Comparison of ENCODE assay signal across 9 mouse cellular contexts in the genomic region with DNA sequence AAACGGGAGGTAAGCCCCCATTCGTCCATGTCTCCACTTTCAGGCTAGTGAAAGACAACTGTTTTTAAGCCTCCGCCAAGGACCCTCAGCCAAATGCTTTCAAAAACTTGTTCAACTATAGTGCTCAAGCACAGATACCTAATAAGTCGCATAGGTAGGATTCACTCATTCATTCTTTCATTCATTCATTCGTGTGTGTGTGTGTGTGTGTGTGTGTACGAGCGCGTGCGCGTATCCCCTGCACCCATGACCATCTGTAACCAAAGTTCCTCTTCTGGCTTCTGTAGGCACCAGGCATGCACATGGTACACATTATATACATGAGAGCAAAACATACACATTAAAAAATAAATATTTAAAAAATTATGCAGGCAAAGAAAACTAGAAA. TPM values are rescaled to one million over a fixed set of nuclear protein-coding genes. Genes with fewer than 3 reads are reported as not detected.
A peak's percentile ranks its signal among the peaks of the same experiment; 100 is the strongest.
DNase-seq lines count a peak whose midpoint lies in the region; ATAC-seq and TF ChIP-seq lines count a peak whose summit lies in the region.
"Had no signal": no experiment of that assay in that cellular context is flagged by ENCODE, and none has a peak within 500 bp of the region (broad histone marks: within the 10 kb centered on the region; RNA-seq: fewer than 3 reads in every experiment).

No protein-coding gene starts in this region.

- H3K27ac ChIP-seq in kidney, postnatal 0 days, result no peak overlapping the region
- H3K27ac ChIP-seq in embryonic facial prominence, embryonic 13.5 days, result no peak overlapping the region
- no peak overlapping the region for H3K27ac ChIP-seq in intestine, embryonic 16.5 days (ENCODE audit: low read length)
- no peak overlapping the region for H3K27ac ChIP-seq in neural tube, embryonic 12.5 days

- no peak overlapping the region for H3K9ac ChIP-seq in kidney, postnatal 0 days (ENCODE audit: low read depth, low read length)
- no peak overlapping the region for H3K9ac ChIP-seq in embryonic facial prominence, embryonic 13.5 days
- 0 out of 2 replicates have a peak overlapping the region, but pooled peaks have one; percentile 91 for H3K9ac ChIP-seq in intestine, embryonic 16.5 days (ENCODE audit: low read depth, low read length)
- H3K9ac ChIP-seq in neural tube, embryonic 12.5 days, result no peak overlapping the region

- DNase-seq in kidney, postnatal 0 days (ENCODE audit: low spot score), result no peak
- DNase-seq in kidney, adult 8-10 months, result no peak
- no peak for DNase-seq in left cerebral cortex, adult 9 months (ENCODE audit: low spot score in 2 of 2)
- no peak for DNase-seq in right cerebral cortex, postnatal 14 days
- no peak for DNase-seq in gastrocnemius, postnatal 36 days

- 44% methylated on average over 10 of the region's 10 CpGs for whole genome bisulfite sequencing in kidney, postnatal 0 days
- 33% methylated on average over 10 of the region's 10 CpGs for WGBS in embryonic facial prominence, embryonic 13.5 days
- WGBS in intestine, embryonic 16.5 days, result 41% methylated on average over 10 of the region's 10 CpGs
- WGBS in neural tube, embryonic 12.5 days, result 44% methylated on average over 10 of the region's 10 CpGs

- H3K4me1 ChIP-seq in kidney, postnatal 0 days (replicated peaks; ENCODE audit: insufficient read depth, low read length), result peaks cover 4% of the 10 kb centered on the region; the same call in 1 of the 2 replicates
- peaks cover 24% of the 10 kb centered on the region for H3K4me1 ChIP-seq in embryonic facial prominence, embryonic 13.5 days
- peaks cover 17% of the 10 kb centered on the region for H3K4me1 ChIP-seq in intestine, embryonic 16.5 days (ENCODE audit: control insufficient read depth, insufficient read depth, low read length)
- H3K4me1 ChIP-seq in neural tube, embryonic 12.5 days, result peaks cover 7% of the 10 kb centered on the region

- TF ChIP-seq CTCF in kidney, postnatal 0 days (IDR thresholded peaks at IDR 0.05; ENCODE audit: low read depth), result no peak

- H3K4me3 ChIP-seq in kidney, postnatal 0 days (replicated peaks; ENCODE audit: low read depth, low read length), result peak overlapping the region; percentile 68
- peak overlapping the region; percentile 89 for H3K4me3 ChIP-seq in embryonic facial prominence, embryonic 13.5 days
- H3K4me3 ChIP-seq in intestine, embryonic 16.5 days (ENCODE audit: low read length), result peak overlapping the region; percentile 91
- peak overlapping the region; percentile 79; the same call in 1 of the 2 replicates for H3K4me3 ChIP-seq in neural tube, embryonic 12.5 days

- no peaks in the 10 kb centered on the region for H3K9me3 ChIP-seq in kidney, postnatal 0 days (replicated peaks; ENCODE audit: low read length)
- no peaks in the 10 kb centered on the region for H3K9me3 ChIP-seq in embryonic facial prominence, embryonic 13.5 days
- H3K9me3 ChIP-seq in intestine, embryonic 16.5 days (ENCODE audit: control insufficient read depth, low read length), result no peaks in the 10 kb centered on the region
- H3K9me3 ChIP-seq in neural tube, embryonic 12.5 days, result no peaks in the 10 kb centered on the region

- 0 out of 2 replicates have a peak, but pooled peaks have one; percentile 5 for ATAC-seq in kidney, postnatal 0 days (replicated peaks; ENCODE audit: low FRiP score, low read depth)
- ATAC-seq in embryonic facial prominence, embryonic 13.5 days (ENCODE audit: insufficient number of reproducible peaks, insufficient read depth, low FRiP score, low TSS enrichment, low read depth), result peak; percentile 5; the same call in 1 of the 2 replicates
- peak; percentile 9; the same call in 1 of the 2 replicates for ATAC-seq in intestine, embryonic 16.5 days
- no peak; the same call in 1 of the 2 replicates for ATAC-seq in neural tube, embryonic 12.5 days (ENCODE audit: low FRiP score, low read depth)

- no peaks in the 10 kb centered on the region for H3K27me3 ChIP-seq in kidney, postnatal 0 days (ENCODE audit: insufficient read depth, low read length)
- no peaks in the 10 kb centered on the region for H3K27me3 ChIP-seq in embryonic facial prominence, embryonic 13.5 days
- H3K27me3 ChIP-seq in intestine, embryonic 16.5 days (replicated peaks; ENCODE audit: control insufficient read depth, insufficient read depth, low read length), result no peaks in the 10 kb centered on the region
- no peaks in the 10 kb centered on the region for H3K27me3 ChIP-seq in neural tube, embryonic 12.5 days (replicated peaks)
- H3K27me3 ChIP-seq: Patski had no signal

- H3K4me2 ChIP-seq in kidney, postnatal 0 days (ENCODE audit: low read length), result peak overlapping the region; percentile 79
- H3K4me2 ChIP-seq in embryonic facial prominence, embryonic 13.5 days, result peak overlapping the region; percentile 77
- H3K4me2 ChIP-seq in intestine, embryonic 16.5 days (ENCODE audit: low read depth, low read length), result peak overlapping the region; percentile 82
- peak overlapping the region; percentile 79 for H3K4me2 ChIP-seq in neural tube, embryonic 12.5 days (replicated peaks)

- H3K36me3 ChIP-seq in kidney, postnatal 0 days (ENCODE audit: insufficient read depth, low read length), result no peaks in the 10 kb centered on the region
- peaks cover 13% of the 10 kb centered on the region; the same call in 1 of the 2 replicates for H3K36me3 ChIP-seq in embryonic facial prominence, embryonic 13.5 days
- no peaks in the 10 kb centered on the region; the same call in 1 of the 2 replicates for H3K36me3 ChIP-seq in intestine, embryonic 16.5 days (ENCODE audit: control insufficient read depth, insufficient read depth, low read length)
- H3K36me3 ChIP-seq in neural tube, embryonic 12.5 days, result peaks cover under 1% of the 10 kb centered on the region; the same call in 1 of the 2 replicates

- intact Hi-C loops in gastrocnemius, postnatal 36 days (cut with DNase I), result no loop called here

RNA-seq across cellular contexts. Expression of a gene that starts 0.3 kb away (rescaled TPM):
- 0.27 and 0.62 TPM in 2 replicates for polyA plus RNA-seq in kidney, postnatal 0 days (2015; fragmentation: Nextera tagmentation; extraction: Ambion mirVana)
- polyA plus RNA-seq in embryonic facial prominence, embryonic 13.5 days (2015; fragmentation: Nextera tagmentation; extraction: Ambion mirVana), result 0.78 TPM in 1 of 2 replicates, not detected in the other
- 0.26 TPM in 1 of 2 replicates, not detected in the other for polyA plus RNA-seq in intestine, embryonic 16.5 days (2015; fragmentation: Nextera tagmentation; extraction: Ambion mirVana)
- polyA plus RNA-seq in neural tube, embryonic 12.5 days (2016; fragmentation: Nextera tagmentation; extraction: Ambion mirVana), result 0.48 and 0.50 TPM in 2 replicates
- not detected for total RNA-seq in gastrocnemius, postnatal 36 days (2021)

RNA-seq across cellular contexts. Expression of a gene that starts 0.4 kb away (rescaled TPM):
- polyA plus RNA-seq in kidney, postnatal 0 days (2015; fragmentation: Nextera tagmentation; extraction: Ambion mirVana), result 383 TPM in 2 replicates
- polyA plus RNA-seq in embryonic facial prominence, embryonic 13.5 days (2015; fragmentation: Nextera tagmentation; extraction: Ambion mirVana), result 207 and 220 TPM in 2 replicates
- 334 and 351 TPM in 2 replicates for polyA plus RNA-seq in intestine, embryonic 16.5 days (2015; fragmentation: Nextera tagmentation; extraction: Ambion mirVana)
- 202 and 212 TPM in 2 replicates for polyA plus RNA-seq in neural tube, embryonic 12.5 days (2016; fragmentation: Nextera tagmentation; extraction: Ambion mirVana)
- 100 to 1,000 TPM; 365 to 379 TPM for total RNA-seq in gastrocnemius, postnatal 36 days (2021)

RNA-seq across cellular contexts. Expression of a gene that starts 55.6 kb away (rescaled TPM):
- 1.5 and 1.7 TPM in 2 replicates for polyA plus RNA-seq in kidney, postnatal 0 days (2015; fragmentation: Nextera tagmentation; extraction: Ambion mirVana)
- 13.7 and 13.8 TPM in 2 replicates for polyA plus RNA-seq in embryonic facial prominence, embryonic 13.5 days (2015; fragmentation: Nextera tagmentation; extraction: Ambion mirVana)
- polyA plus RNA-seq in intestine, embryonic 16.5 days (2015; fragmentation: Nextera tagmentation; extraction: Ambion mirVana), result 0.98 TPM in 2 replicates
- 1.2 and 1.4 TPM in 2 replicates for polyA plus RNA-seq in neural tube, embryonic 12.5 days (2016; fragmentation: Nextera tagmentation; extraction: Ambion mirVana)
- 1 to 10 TPM; 2.4 to 2.8 TPM for total RNA-seq in gastrocnemius, postnatal 36 days (2021)
